Mouse (Mus musculus) stomach, embryonic 15.5 days (tissue): ENCODE results near the gene Gdpd3. TPM values are rescaled to one million over a fixed set of nuclear protein-coding genes. Genes with fewer than 3 reads are reported as not detected.

Source experiments
- ATAC-seq: fragments of 200-750 bp; cut with Nextera tagmentation; 2 replicates; pipeline ENCODE4 v1.8.0; 2017; ENCODE audit warnings: low read depth, moderate number of reproducible peaks, moderate TSS enrichment; ENCODE audit not compliant: insufficient read depth, low FRiP score
- H3K27ac ChIP-seq: fragments of 300-500 bp; sonication (generic); 2 replicates; pipeline ENCODE4 v1.5.1; 2015; ENCODE audit warnings: mild to moderate bottlenecking, inconsistent platforms
- H3K27me3 ChIP-seq: fragments of 300-500 bp; sonication (generic); replicated peaks from 2 replicates; pipeline ENCODE4 v1.6.1; 2015; ENCODE audit warnings: inconsistent platforms
- H3K36me3 ChIP-seq: fragments of 300-500 bp; sonication (generic); 2 replicates; pipeline ENCODE4 v1.6.1; 2015; ENCODE audit warnings: inconsistent platforms
- H3K4me1 ChIP-seq: fragments of 300-500 bp; sonication (generic); 2 replicates; pipeline ENCODE4 v1.6.1; 2015; ENCODE audit warnings: inconsistent platforms
- H3K4me2 ChIP-seq: fragments of 300-500 bp; sonication (generic); 2 replicates; pipeline ENCODE4 v1.6.1; 2015; ENCODE audit warnings: mild to moderate bottlenecking, inconsistent platforms
- H3K4me3 ChIP-seq: fragments of 300-500 bp; sonication (generic); replicated peaks from 2 replicates; pipeline ENCODE4 v1.5.1; 2015; ENCODE audit warnings: inconsistent platforms
- H3K9ac ChIP-seq: fragments of 300-500 bp; sonication (generic); 2 replicates; pipeline ENCODE4 v1.6.1; 2015; ENCODE audit warnings: inconsistent platforms
- H3K9me3 ChIP-seq: fragments of 300-500 bp; sonication (generic); 2 replicates; pipeline ENCODE4 v1.6.1; 2016; ENCODE audit warnings: inconsistent platforms
- WGBS: fragments of 180-500 bp; shearing (Covaris S2); methylation state at CpG from one replicate; pipeline ENCODE4 v1.1.7; 2015; 5-methylcytosine and 5-hydroxymethylcytosine counted together
- polyA plus RNA-seq: library from polyadenylated mRNA; unstranded; fragments of >200 nt; fragmentation: Nextera tagmentation; extraction: Ambion mirVana; gene quantifications from 2 replicates; pipeline ENCODE4 v1.2.1, GENCODE M21; 2015

The Gdpd3 gene
- polyA plus RNA-seq, 1 experiment from 2014 or later: 3.3 TPM

DNA sequence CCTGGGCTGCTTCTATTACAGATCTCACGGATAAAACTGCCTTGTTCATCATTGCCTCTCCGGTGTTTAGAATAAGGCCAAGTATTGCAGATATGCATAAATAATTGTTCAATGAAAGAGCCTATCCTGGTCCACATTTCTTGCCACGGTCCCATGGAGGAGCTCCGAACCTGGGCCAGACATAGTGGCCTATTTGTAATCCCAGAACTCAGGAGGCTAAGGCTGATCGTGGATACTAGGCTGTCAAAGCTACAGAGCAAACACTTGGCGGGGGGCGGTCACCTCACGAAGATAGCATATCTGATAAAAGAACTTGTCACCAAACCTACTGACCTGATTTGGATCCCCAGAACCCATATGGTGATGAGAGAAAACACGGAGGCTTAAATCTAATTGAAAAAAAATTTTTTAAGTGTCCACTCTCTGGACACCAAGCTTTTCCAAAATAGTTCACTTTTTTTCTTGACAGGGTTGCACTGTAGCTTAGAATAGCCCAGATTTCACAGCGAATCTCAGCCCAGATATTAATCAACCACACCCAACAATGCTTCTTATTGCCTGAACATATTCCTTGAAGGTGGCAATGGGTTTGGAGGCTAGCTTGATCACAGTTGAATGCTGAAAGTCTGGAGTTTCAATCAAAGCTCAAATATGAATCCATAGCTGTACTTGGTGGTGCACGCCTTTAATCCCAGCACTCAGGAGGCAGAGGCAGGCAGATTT lies 26.7 kb downstream of the Gdpd3 start:
- Histone ChIP-seq H3K4me3 (peak overlapping the region; percentile 74), H3K4me1 (peaks cover 25% of the 10 kb centered on the region), H3K9ac (0 out of 2 replicates have a peak overlapping the region, but pooled peaks have one; percentile 19), H3K4me2 (peak overlapping the region; percentile 60), H3K9me3 (no peaks in the 10 kb centered on the region), H3K36me3 (peaks cover 37% of the 10 kb centered on the region), H3K27ac (peak overlapping the region; percentile 97), H3K27me3 (no peaks in the 10 kb centered on the region)
- ATAC-seq: peak; percentile 5; the same call in 1 of the 2 replicates
- 21% methylated on average over 11 of the region's 11 CpGs for WGBS

DNA sequence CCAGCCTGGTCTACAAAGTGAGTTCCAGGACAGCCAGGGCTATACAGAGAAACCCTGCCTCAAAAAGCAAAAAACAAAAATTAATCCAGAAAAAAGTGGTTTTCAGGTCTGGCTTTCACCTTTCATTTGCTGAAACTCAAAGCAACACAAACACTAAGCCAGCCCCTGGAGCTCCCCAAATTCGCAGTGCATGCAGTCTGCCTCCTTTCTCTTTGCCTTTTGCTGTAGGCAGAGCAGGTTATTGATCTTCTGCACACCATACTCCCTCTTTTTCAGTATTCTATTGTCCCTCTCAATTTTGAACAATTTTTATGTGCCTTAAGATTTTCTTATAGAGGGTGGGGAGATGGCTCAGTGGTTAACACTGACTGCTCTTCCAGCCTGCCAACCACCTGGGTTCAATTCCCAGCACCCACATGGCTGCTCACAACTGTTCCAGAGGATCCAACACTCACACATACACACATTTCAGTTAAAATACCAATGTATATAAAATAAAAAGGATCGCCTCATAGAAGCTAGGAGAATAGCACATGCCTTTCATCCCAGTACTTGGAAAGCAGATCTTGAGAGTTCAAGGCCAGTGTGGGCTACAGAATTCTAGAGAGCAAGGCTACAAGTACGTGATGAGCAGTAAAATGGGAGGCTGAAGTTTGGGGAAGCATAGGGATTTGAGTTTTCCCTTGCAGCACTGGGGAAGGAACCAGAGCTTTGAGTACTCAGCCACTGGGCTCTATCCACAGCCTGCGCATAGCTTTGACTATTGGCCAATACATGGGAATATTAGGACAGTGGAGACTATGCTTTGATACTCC lies 27.5 kb downstream of the Gdpd3 start:
- Histone ChIP-seq H3K4me2 (peak overlapping the region; percentile 60; the same call in 1 of the 2 replicates), H3K36me3 (peaks cover 29% of the 10 kb centered on the region)
- WGBS: 70% methylated on average over 4 of the region's 4 CpGs

DNA sequence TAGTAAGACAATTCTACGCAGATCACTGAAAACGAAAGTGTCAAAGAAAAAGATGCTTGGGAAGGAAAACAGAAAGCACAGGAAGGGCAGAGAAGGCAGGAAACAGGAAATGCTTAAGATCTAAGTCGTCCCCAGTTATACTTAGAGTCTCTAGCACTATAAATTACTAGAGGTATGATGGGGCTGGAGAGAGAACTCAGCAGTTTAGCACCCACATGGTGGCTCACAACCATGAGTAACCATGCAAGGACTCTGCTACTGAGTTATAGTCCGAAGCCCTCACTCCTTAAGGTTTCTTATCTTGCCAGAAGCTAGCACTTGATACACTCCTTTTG lies 28.1 kb downstream of the Gdpd3 start:
- no peak for ATAC-seq
- Histone ChIP-seq H3K27ac (no peak overlapping the region), H3K9me3 (no peaks in the 10 kb centered on the region), H3K27me3 (no peaks in the 10 kb centered on the region), H3K9ac (no peak overlapping the region), H3K36me3 (peaks cover 27% of the 10 kb centered on the region), H3K4me1 (peaks cover 25% of the 10 kb centered on the region), H3K4me3 (no peak overlapping the region), H3K4me2 (no peak overlapping the region)
- WGBS: 77% methylated on average over 4 of the region's 4 CpGs

More for the DNA sequence above, 27.5 kb downstream of the Gdpd3 start:
- Histone ChIP-seq H3K27ac (peak overlapping the region; percentile 97; the same call in 1 of the 2 replicates), H3K9ac (no peak overlapping the region), H3K4me3 (no peak overlapping the region), H3K9me3 (no peaks in the 10 kb centered on the region), H3K4me1 (peaks cover 25% of the 10 kb centered on the region), H3K27me3 (no peaks in the 10 kb centered on the region)
- no peak for ATAC-seq

DNA sequence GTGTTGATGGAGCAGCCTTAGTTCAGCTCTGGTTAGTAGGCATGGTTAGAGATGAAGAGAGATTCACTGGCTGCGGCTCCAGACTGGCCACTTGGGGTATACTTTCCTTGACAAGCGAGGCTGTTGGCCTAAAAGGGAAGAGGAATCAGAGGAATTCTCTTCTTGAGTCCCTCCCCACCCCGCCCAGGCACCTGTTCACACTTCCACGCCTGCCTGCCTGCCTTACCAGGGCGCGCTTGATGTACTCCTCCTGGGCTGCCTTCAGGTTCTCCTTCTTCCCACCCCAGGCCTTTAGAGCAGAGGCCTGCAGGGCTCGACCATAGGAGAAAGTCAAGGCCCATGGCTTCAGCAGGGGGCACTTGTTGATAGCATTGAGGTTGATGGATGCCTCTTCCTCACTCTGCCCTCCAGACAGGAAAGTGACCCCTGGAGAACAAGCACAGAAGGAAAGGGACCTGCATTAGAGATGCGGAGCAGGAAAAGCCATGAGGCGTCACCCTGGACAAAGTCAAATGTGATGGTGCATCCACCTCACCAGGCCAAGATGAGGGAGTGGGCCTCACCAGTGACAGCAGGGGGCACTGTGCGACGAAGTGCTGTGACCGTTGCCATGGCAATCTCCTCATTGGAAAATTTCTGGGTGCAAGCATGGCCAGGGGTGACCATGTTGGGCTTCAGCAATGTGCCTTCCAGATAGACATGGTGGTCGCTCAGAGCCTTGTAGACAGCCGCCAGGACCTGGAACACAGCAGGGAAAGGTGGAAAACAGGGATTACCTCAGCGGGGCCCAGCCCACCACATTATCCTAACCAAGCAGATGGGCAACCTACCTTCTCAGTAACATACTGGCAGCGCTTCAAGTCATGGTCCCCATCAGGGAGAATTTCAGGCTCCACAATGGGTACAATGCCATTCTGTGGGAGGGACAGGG lies 29.5 kb downstream of the Gdpd3 start:
- ATAC-seq: no peak
- no peaks in the 10 kb centered on the region for H3K9me3 ChIP-seq
- no peak overlapping the region for H3K4me3 ChIP-seq
- 79% methylated on average over 16 of the region's 16 CpGs for WGBS
- no peak overlapping the region for H3K27ac ChIP-seq
- H3K9ac ChIP-seq: no peak overlapping the region
- H3K4me1 ChIP-seq: peaks cover 32% of the 10 kb centered on the region
- H3K27me3 ChIP-seq: no peaks in the 10 kb centered on the region
- peak overlapping the region; percentile 85; the same call in 1 of the 2 replicates for H3K4me2 ChIP-seq
- H3K36me3 ChIP-seq: peaks cover 27% of the 10 kb centered on the region

DNA sequence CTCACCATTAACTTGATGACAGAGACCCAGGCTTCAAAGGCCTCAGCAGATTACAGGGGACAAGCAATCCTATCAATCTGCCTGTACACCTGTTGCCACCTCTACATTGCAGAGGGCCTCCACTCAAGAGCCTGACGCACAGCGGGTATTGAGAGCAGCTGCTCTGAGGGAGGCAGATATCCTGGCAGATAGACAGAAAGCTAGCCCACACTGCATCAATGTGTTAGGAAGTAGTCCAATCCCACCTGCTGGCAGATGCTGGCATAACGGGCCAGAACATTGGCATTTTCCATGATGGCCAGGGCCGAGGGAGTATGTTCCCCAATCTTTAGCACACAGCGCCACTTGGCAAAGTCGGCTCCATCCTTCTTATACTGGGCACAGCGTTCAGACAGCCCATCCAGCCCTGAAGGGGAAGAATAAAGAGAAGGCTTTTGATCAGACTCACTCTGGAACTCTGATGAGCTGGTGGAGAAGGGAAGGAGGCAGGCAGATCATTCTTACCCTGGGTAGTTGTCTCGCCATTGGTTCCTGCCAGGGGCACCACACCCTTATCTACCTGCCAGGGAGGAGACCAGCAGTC lies 30.3 kb downstream of the Gdpd3 start:
- whole genome bisulfite sequencing: 74% methylated on average over 8 of the region's 8 CpGs
- Histone ChIP-seq H3K27ac (no peak overlapping the region), H3K9me3 (no peaks in the 10 kb centered on the region), H3K9ac (no peak overlapping the region; the same call in 1 of the 2 replicates), H3K4me3 (peak overlapping the region; percentile 72), H3K36me3 (peaks cover 27% of the 10 kb centered on the region), H3K27me3 (no peaks in the 10 kb centered on the region), H3K4me1 (peaks cover 29% of the 10 kb centered on the region), H3K4me2 (peak overlapping the region; percentile 85)
- no peak for ATAC-seq

DNA sequence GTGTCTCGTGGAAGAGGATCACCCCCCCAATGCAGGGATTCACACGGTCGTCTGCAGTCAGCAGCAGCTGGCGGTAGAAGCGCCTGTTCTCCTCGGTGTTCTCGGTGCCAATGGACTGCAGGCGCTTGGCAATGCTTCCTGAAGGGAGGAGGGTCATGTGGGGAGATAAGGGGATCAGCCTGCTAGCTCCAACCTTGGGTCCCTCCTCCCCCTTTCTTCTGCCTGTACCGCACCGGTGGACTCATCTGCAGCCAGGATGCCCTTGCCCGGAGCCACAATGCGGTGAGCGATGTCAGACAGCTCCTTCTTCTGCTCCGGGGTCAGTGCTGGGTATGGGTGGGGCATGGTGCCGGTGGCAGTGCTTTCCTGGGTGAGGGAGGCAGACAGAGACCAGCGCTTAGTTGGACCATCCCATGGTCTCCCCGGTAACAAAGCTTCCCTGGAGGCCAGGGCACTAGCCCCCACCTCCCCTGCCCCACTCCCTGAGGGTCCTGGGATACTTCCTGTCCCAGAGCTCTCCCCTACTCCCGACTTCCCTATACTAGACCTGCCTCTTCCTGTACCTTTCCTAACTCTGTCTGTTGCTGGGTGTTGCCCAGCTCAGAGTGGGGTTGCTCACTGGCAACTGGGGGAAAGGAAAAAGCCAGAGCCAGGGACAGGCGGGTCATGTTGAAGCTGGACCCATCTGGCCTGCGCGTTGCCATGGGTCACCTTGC lies 31.4 kb downstream of the Gdpd3 start, which contains the start of gene Fam57b:
Fam57b (plus strand) TSS at position 258 of the 716 bp plus-strand sequence.
- peaks cover 29% of the 10 kb centered on the region for H3K4me1 ChIP-seq

DNA sequence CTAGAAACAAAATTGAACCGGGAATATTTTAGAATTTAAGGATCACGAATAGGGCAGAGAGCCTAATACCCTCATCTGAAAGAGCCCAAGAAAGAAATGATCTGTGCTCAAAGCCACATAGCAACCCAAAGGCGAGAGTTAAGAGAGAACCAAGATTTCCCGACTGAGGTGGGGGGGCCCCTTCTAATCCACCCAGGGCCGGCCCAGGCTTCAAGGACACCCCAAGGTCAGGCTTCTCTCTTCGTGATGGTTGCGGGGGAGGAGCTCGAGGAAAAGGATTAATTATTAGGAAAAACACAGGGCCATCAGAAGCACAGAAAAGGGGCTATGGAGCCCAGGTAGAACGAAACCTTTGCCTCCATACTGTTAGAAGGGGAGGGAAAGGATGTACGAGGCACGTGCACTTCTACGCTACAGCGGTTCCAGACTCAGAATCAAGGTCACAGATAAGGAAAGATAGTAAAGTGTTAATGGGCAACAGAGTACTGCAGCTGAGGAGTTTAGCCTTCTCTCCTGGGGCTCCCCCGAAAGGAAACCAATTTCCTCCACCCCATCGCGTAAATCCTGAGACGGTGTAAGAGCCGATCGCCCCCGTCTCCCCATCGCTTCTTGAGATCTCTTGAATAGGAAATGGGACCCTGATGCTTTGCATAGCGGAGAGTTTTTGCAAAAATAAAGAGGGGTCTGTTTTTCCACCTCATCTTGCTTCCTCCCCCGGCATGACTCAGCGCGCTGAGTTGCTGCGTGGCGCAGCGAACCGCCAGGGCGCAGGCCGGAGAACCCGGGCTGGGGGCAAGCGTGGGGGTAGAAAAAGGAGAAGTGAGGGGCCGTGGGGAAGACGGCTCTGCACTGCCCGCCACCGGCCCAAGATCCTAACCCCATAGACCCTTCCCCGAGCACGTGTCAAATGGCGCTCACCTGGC lies 32.3 kb downstream of the Gdpd3 start:
- H3K27ac ChIP-seq: peak overlapping the region; percentile 93
- no peaks in the 10 kb centered on the region for H3K9me3 ChIP-seq
- H3K4me1 ChIP-seq: peaks cover 29% of the 10 kb centered on the region
- peak overlapping the region; percentile 87 for H3K9ac ChIP-seq
- ATAC-seq: no peak
- under 1% methylated on average over 40 of the region's 40 CpGs for WGBS
- peak overlapping the region; percentile 72 for H3K4me3 ChIP-seq
- peaks cover 27% of the 10 kb centered on the region for H3K36me3 ChIP-seq
- no peaks in the 10 kb centered on the region for H3K27me3 ChIP-seq
- peak overlapping the region; percentile 85 for H3K4me2 ChIP-seq

More for the DNA sequence above, 31.4 kb downstream of the Gdpd3 start, which contains the start of gene Fam57b:
- H3K9ac ChIP-seq: peak within 1 kb of the TSS; percentile 87
- no peaks in the 10 kb centered on the region for H3K9me3 ChIP-seq
- ATAC-seq: no peak
- H3K4me3 ChIP-seq: peak within 1 kb of the TSS; percentile 72
- H3K27me3 ChIP-seq: no peaks in the 10 kb centered on the region
- 23% methylated on average over 21 of the region's 21 CpGs for WGBS
- peaks cover 27% of the 10 kb centered on the region for H3K36me3 ChIP-seq
- H3K4me2 ChIP-seq: peak within 1 kb of the TSS; percentile 85
- H3K27ac ChIP-seq: peak within 1 kb of the TSS; percentile 93

DNA sequence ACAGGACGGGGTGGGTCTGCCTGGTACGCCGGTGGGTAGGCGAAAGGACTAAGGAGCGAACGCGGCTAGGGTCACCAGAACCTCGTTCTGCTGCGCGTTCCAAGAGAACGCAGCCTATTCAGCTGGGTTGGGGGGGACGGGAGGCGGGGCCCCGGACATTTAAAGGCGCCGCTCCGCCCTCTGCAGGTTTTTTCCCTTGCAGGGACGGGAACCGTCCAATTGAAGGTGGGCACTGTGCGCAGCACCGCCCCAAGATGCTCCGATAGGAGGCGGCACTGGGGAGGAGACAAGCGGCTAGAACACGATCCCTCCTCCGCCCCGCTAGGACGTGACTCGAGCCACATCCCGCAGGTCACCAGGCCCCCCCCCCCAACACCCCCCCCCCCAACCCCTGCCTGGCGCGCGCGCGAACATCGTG lies 32.9 kb downstream of the Gdpd3 start:
- H3K9me3 ChIP-seq: no peaks in the 10 kb centered on the region
- 0% methylated on average over 30 of the region's 36 CpGs for WGBS

DNA sequence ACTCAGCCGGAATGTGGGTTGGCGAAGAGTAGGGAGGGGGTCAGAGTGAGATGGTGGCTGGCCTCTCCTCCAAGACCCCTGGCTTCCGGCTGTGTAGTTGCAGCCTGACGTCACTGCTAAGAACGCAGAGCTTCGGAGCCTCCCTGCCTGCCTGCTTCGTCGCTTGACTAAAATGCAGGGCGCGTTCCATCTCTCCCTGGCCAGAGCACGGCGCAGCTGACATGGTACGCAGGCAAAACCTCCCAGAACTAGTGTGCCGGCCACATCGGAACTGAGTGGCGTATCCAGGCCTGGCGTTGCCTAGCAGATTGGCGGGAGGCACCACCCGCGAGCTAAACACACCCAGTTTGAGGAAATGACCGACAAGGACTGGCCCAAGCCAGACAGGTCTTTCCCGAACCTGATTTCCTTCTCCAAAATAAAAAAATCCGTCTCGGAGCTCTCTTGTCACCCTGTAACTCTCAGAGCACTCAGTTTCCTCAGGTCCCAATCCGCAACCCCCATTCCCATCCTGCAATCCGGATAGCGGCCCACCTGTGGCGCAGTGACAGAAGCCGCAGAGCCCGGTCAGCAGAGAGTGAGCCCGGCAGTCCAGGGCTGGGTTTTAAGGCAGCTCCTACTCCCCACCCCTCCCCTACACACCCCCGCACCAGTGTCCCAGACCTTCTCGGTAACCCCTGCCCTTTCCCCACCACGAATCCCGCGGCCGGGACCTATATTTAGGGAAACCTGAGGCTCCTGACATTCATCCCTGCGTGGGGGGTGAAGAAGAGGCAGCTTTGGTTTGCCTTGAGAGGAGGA lies 33.5 kb downstream of the Gdpd3 start:
- Histone ChIP-seq H3K4me3 (peak overlapping the region; percentile 72), H3K9me3 (no peaks in the 10 kb centered on the region), H3K36me3 (peaks cover 23% of the 10 kb centered on the region), H3K27me3 (no peaks in the 10 kb centered on the region), H3K27ac (peak overlapping the region; percentile 99), H3K4me2 (peak overlapping the region; percentile 85), H3K9ac (peak overlapping the region; percentile 35; the same call in 1 of the 2 replicates), H3K4me1 (peaks cover 29% of the 10 kb centered on the region)
- peak; percentile 85 for ATAC-seq
- 3% methylated on average over 37 of the region's 38 CpGs for WGBS

More for the DNA sequence above, 32.9 kb downstream of the Gdpd3 start:
- peak overlapping the region; percentile 85 for H3K4me2 ChIP-seq
- H3K27me3 ChIP-seq: no peaks in the 10 kb centered on the region
- peaks cover 27% of the 10 kb centered on the region for H3K36me3 ChIP-seq
- H3K4me3 ChIP-seq: peak overlapping the region; percentile 72
- ATAC-seq: peak; percentile 94
- H3K27ac ChIP-seq: peak overlapping the region; percentile 99
- H3K9ac ChIP-seq: peak overlapping the region; percentile 87
- H3K4me1 ChIP-seq: peaks cover 29% of the 10 kb centered on the region
